Mouse (Mus musculus): ENCODE data around the gene Ddb1. TPM values are rescaled to one million over a fixed set of nuclear protein-coding genes. Genes with fewer than 3 reads are reported as not detected.

Ddb1 gene
- polyA plus RNA-seq, 1 experiment from 2014 or later, result 463 TPM

DNA sequence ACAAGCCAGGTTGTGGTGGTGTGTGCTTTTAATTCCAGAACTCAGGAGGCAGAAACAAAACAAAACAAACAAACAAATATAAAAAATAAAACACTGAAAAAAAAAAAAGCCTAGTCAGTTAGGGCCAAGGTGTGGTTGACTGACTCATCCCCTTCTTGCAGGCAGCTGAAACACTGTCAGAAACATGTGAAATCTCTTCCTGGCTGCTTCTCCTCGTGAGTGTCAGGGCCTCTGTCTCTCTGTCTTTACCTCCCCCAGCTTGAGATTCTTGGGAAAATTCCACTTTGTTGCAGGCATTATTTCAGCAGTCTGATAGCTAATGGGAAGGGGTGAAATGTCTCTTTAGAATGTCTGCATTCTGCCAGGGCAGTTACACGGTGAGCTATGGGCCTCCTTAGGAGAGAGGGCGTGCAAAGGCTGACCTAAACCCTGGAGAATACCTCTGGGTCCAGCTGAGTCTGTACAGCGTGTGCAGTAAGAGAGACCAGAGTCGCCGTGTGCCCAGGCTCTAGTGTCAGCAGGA, 2.8 kb upstream of the Ddb1 start:
- H3K9me3 ChIP-seq (replicated peaks), result no peaks in the 10 kb centered on the region
- no peaks in the 10 kb centered on the region for H3K27me3 ChIP-seq (ENCODE audit: low read depth, poor library complexity, severe bottlenecking)
- H3K4me1 ChIP-seq, result peaks cover 43% of the 10 kb centered on the region
- H3K36me3 ChIP-seq, result peaks cover 37% of the 10 kb centered on the region
- peak overlapping the region; percentile 95 for H3K27ac ChIP-seq (replicated peaks)
- WGBS, result 11% methylated on average over 6 of the region's 6 CpGs
- no peak for DNase-seq (ENCODE audit: low spot score)
- peak overlapping the region; percentile 51 for H3K4me3 ChIP-seq

DNA sequence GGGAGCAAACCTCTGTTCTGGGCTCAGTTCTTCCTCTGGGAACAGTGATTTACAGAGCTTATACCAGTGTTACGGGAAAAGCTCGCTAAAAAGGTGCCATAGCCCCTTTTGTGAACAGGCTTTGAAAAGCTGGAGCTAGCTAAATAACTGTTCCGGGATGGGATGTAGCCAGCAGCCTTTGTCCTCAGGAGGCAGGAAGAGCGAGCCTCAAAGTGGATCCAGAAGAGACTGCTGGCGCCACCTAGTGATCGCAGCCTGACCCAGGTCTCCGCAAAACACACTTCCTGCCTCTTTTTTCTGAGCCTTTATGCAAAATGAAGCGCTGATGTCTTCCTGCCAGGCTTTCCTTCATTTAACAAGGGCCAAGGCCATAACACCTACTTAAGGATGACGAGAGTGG, 2.3 kb upstream of the Ddb1 start:
- Histone ChIP-seq H3K4me1 (peaks cover 45% of the 10 kb centered on the region), H3K27me3 (ENCODE audit: low read depth, poor library complexity, severe bottlenecking) (no peaks in the 10 kb centered on the region), H3K27ac (replicated peaks) (peak overlapping the region; percentile 95), H3K9me3 (replicated peaks) (no peaks in the 10 kb centered on the region), H3K4me3 (peak overlapping the region; percentile 51), H3K36me3 (peaks cover 38% of the 10 kb centered on the region)
- WGBS, result 6% methylated on average over 9 of the region's 9 CpGs
- peak; percentile 90 for DNase-seq (ENCODE audit: low spot score)

DNA sequence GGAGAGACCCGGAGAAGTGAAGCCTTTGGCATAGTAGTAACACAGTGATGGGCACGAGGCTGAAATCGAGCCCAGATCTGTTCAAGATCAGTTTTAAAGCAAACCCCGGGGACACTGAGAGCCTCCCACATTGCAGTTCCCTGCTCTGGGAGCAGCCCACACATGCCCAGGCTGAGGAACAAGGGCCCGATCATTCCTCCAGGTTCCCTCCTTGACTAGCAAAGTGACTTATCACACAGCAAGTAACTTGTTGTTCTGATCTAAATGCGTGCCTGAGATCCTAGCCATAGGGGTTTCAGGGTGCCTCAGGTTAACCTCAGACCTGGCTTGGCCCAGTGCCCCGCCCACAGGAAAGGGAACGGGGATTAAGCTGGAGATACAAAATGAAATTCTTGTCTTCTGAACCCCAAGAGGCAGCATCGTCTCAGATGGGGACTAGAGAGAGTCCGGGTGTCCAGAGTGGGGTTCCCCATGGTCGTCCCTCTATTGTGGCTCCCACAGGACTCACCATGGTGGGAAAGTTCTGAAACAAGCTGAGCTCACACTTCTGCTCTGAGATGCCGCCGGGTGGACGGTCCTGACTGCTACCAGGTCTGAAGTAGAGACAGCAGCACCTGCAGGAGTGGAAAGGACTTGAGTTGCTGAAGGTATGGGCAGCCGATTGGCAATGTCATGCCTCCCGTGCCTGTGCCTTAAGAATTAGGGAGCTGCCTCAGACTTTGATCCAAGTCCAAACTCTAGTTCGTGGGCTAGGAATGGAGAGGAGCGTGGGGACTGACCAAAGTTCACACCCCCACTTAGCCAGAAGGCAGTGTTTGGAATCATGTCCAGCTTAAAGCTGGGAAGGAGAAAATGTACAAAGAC, 1.2 kb upstream of the Ddb1 start:
- H3K27me3 ChIP-seq (ENCODE audit: low read depth, poor library complexity, severe bottlenecking), result no peaks in the 10 kb centered on the region
- WGBS, result 87% methylated on average over 18 of the region's 18 CpGs
- H3K9me3 ChIP-seq (replicated peaks), result no peaks in the 10 kb centered on the region
- H3K27ac ChIP-seq (replicated peaks), result peak overlapping the region; percentile 95
- no peak for DNase-seq (ENCODE audit: low spot score)
- H3K4me3 ChIP-seq, result peak overlapping the region; percentile 82; the same call in 1 of the 2 replicates
- H3K4me1 ChIP-seq, result peaks cover 45% of the 10 kb centered on the region
- H3K36me3 ChIP-seq, result peaks cover 39% of the 10 kb centered on the region

DNA sequence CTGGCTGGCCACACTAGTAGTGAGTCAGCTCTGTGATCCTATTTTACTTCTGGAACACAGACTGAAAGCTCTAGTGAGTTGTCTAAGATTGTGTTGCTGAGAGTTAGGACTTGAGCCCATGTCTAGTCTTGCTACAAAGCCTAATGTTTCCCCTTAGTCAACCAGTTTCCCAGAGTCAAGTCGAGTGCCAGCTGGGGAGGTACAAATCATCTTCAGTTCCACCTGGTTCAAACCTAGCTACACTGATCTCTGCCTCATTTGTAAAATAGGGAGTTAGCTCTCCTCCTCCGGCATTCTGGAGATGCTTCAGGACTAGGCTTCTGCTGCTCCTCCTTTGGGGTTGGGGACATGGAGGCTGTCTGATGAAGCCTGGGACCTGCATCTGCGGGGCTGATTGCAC, 593 bp upstream of the Ddb1 start:
- peaks cover 45% of the 10 kb centered on the region for H3K4me1 ChIP-seq
- peak overlapping the region; percentile 82 for H3K4me3 ChIP-seq
- no peaks in the 10 kb centered on the region for H3K9me3 ChIP-seq (replicated peaks)
- H3K27me3 ChIP-seq (ENCODE audit: low read depth, poor library complexity, severe bottlenecking), result no peaks in the 10 kb centered on the region
- peak overlapping the region; percentile 95 for H3K27ac ChIP-seq (replicated peaks)
- 62% methylated on average over 3 of the region's 3 CpGs for WGBS
- DNase-seq (ENCODE audit: low spot score), result no peak
- peaks cover 39% of the 10 kb centered on the region for H3K36me3 ChIP-seq

DNA sequence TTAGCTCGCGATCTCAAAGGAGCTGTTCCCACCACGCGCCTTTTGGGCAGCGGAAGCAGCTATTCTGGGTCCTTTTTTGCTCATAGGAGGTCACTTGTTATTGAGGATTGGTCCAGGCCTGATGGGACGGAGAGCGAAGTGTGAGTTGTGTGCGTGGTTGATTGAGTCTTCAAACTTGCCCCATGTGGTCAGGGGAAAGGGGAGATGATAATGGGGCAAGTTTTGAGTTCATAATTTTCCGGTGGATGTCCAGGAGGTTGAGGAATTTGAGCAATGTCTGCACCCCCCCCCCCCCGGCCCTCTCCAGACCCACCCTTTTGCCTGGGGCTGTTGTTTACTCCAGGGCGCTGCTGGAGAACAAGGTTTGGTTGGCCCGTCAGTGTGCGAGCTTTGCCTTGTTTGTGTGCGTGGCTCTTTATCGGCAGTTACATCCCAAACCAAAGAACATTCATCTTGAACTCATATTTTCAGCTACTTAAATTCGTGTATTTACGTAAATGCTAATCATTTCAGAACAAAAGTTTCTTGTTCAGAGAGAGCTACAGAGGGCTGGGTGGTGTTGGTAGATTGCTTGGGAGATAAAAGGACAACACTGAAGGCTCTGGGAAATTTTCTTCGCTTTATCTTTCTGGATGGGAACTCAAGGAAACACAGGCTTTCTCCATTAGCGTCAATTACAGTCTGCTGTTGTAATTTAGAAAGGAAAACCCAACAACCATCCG, 935 bp downstream of the Ddb1 start:
- Histone ChIP-seq H3K9me3 (replicated peaks) (no peaks in the 10 kb centered on the region), H3K4me1 (peaks cover 45% of the 10 kb centered on the region), H3K36me3 (peaks cover 43% of the 10 kb centered on the region), H3K27me3 (ENCODE audit: low read depth, poor library complexity, severe bottlenecking) (no peaks in the 10 kb centered on the region), H3K27ac (replicated peaks) (peak overlapping the region; percentile 95), H3K4me3 (peak overlapping the region; percentile 82)
- WGBS, result 9% methylated on average over 20 of the region's 20 CpGs
- no peak for DNase-seq (ENCODE audit: low spot score)

DNA sequence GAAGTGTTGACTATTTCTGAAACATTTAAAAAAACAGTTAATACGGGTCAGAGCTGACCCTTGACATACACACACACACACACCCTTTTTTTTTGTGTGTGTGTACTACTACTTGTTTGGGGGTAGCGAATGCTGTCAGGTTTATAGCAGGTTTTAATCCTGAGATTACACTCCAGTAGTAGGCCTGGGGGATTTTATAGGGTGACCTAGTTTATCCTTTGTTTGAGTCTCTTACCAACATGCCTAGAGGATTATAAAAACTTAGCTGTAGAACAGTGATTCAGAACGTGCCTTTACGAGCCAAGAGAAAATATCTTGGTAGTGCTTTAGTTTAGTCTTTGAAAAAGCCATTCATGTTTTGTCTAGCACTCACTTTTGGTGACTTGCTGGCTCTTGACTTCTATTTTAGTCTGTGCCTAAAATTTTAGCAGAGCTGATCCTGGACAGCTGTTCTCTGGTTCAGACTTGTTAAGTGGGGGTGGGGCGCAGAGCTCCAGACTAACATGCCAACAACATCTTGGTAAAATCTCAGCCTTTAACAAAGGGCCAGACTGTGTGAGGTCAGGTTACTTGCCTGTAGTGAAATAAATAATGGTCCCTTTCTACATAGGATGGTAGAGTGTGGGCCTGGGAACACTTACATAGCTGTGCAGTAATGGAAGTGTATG, 3.6 kb downstream of the Ddb1 start:
- H3K36me3 ChIP-seq, result peaks cover 70% of the 10 kb centered on the region
- no peak overlapping the region for H3K27ac ChIP-seq (replicated peaks)
- no peak for DNase-seq (ENCODE audit: low spot score)
- no peaks in the 10 kb centered on the region for H3K9me3 ChIP-seq (replicated peaks)
- no peaks in the 10 kb centered on the region for H3K27me3 ChIP-seq (ENCODE audit: low read depth, poor library complexity, severe bottlenecking)
- WGBS, result 91% methylated on average over 5 of the region's 5 CpGs
- H3K4me3 ChIP-seq, result no peak overlapping the region
- peaks cover 27% of the 10 kb centered on the region for H3K4me1 ChIP-seq

DNA sequence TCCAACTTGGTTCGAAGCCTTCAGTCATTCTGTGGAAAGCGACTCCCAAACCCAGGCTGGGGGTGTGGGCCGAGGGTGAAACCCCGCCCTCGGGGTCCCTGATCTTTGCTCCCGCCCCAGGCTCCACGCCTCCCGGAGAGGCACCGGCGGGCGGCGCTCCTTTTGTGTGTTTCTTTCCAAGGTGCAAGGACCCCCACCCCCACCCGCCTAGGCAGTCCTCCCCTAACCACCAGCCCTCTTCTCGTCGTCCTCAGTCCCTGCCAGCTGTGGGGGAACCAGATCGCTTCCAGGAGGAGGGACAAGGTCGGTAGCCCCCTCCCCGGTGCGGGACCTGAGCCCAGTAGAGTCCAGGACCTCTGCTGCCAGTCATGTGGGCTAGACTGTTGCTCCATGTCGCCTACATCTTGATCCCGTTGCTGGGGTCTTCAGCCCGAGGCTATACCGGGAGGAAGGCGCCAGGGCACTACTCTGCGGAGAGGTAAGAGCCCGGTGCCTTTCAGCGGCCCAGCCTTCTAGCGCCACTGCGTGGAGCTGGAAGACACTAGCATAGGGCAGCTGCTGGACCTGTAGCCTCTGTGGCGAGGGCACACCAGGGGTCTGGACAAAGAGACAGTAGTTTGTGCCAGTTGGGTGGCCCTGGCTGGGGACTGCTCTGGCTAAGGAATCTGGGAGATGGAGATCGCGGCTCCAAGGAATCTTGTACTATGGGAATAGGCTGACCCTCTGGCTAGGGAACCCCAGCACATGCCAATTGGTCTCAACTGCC, 29.2 kb downstream of the Ddb1 start, which contains the start of gene Vwce:
Gene Vwce (plus strand): TSS at position 108 of the 766 bp plus-strand sequence.
- peak within 1 kb of the TSS; percentile 82 for H3K27ac ChIP-seq (replicated peaks)
- H3K36me3 ChIP-seq, result peaks cover 31% of the 10 kb centered on the region
- H3K9me3 ChIP-seq (replicated peaks), result no peaks in the 10 kb centered on the region
- H3K27me3 ChIP-seq (ENCODE audit: low read depth, poor library complexity, severe bottlenecking), result peaks cover 31% of the 10 kb centered on the region
- H3K4me1 ChIP-seq, result peaks cover 18% of the 10 kb centered on the region
- H3K4me3 ChIP-seq, result peak within 1 kb of the TSS; percentile 61
- 2% methylated on average over 32 of the region's 32 CpGs for WGBS
- DNase-seq (ENCODE audit: low spot score), result peak; percentile 69

DNA sequence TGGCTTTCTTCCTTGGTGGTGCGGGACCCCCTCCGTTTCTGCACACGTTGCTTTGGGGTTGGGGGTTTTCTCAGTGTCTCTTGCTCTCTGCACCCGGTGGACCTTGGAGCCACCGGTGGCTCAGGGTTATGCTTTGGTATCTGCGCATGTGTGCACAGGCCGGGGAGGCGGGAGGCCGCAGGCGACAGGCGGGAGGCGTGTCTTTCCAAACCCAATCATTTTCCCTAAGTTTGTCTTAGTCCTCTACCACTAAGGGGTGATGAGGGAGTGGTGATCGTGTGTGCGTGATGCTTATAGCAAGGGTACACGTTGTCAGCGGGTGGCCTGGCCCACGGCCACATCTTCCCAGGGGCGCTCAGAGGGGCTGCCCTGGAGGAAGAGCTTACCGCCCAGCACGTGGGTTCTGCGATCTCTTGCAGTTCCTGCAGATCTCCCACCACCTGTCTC, 29.8 kb downstream of the Ddb1 start:
- peaks cover 18% of the 10 kb centered on the region for H3K4me1 ChIP-seq
- no peaks in the 10 kb centered on the region for H3K9me3 ChIP-seq (replicated peaks)
- 3% methylated on average over 21 of the region's 21 CpGs for WGBS
- peak; percentile 62 for DNase-seq (ENCODE audit: low spot score)
- peak overlapping the region; percentile 82 for H3K27ac ChIP-seq (replicated peaks)
- H3K27me3 ChIP-seq (ENCODE audit: low read depth, poor library complexity, severe bottlenecking), result peaks cover 31% of the 10 kb centered on the region
- peaks cover 25% of the 10 kb centered on the region for H3K36me3 ChIP-seq
- peak overlapping the region; percentile 61 for H3K4me3 ChIP-seq

DNA sequence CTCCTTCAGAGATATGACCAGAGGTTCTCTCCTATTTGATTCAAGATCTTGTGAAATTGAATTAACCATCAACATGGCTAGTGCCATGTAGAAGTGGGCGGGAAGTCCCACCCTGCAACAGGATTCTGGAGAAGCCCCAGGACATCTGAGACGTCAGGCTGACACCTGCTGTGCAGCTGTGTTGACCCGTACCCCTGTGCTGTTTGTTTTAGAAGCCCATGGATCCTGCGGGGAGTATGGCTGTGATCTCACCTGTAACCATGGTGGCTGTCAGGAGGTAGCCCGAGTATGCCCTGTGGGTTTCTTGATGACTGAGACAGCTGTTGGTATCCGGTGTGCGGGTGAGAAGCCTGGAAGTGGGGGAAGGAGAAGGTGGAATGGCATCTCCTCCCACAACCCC, 32.7 kb downstream of the Ddb1 start:
- Histone ChIP-seq H3K9me3 (replicated peaks) (no peaks in the 10 kb centered on the region), H3K36me3 (no peaks in the 10 kb centered on the region), H3K27ac (replicated peaks) (no peak overlapping the region), H3K4me1 (peaks cover 18% of the 10 kb centered on the region), H3K27me3 (ENCODE audit: low read depth, poor library complexity, severe bottlenecking) (peaks cover 29% of the 10 kb centered on the region), H3K4me3 (no peak overlapping the region)
- WGBS, result 68% methylated on average over 7 of the region's 7 CpGs
- DNase-seq (ENCODE audit: low spot score), result no peak

DNA sequence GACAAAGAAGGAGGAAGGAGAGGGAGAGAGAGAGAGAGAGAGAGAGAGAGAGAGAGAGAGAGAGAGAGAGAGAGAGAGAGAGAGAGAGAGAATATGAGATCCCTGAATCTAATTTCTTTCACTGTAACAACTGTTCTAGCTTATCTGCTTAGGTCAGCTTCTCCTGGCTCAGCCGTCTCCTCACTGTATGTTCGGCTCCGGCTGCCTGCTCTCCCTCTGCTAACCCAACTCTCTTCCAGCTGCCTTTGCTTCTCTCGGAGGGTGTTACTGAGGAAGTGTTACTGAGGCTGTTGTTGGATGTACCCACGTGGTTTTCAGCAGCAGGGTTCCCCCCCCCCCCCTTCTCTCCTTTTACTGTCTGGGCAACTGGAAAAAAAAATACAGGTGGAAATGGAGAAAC, 35.0 kb downstream of the Ddb1 start:
- Histone ChIP-seq H3K4me3 (no peak overlapping the region), H3K27ac (replicated peaks) (no peak overlapping the region), H3K36me3 (no peaks in the 10 kb centered on the region), H3K27me3 (ENCODE audit: low read depth, poor library complexity, severe bottlenecking) (peaks cover 12% of the 10 kb centered on the region), H3K4me1 (peaks cover 3% of the 10 kb centered on the region), H3K9me3 (replicated peaks) (no peaks in the 10 kb centered on the region)
- WGBS, result 29% methylated on average over 5 of the region's 5 CpGs
- no peak for DNase-seq (ENCODE audit: low spot score)

DNA sequence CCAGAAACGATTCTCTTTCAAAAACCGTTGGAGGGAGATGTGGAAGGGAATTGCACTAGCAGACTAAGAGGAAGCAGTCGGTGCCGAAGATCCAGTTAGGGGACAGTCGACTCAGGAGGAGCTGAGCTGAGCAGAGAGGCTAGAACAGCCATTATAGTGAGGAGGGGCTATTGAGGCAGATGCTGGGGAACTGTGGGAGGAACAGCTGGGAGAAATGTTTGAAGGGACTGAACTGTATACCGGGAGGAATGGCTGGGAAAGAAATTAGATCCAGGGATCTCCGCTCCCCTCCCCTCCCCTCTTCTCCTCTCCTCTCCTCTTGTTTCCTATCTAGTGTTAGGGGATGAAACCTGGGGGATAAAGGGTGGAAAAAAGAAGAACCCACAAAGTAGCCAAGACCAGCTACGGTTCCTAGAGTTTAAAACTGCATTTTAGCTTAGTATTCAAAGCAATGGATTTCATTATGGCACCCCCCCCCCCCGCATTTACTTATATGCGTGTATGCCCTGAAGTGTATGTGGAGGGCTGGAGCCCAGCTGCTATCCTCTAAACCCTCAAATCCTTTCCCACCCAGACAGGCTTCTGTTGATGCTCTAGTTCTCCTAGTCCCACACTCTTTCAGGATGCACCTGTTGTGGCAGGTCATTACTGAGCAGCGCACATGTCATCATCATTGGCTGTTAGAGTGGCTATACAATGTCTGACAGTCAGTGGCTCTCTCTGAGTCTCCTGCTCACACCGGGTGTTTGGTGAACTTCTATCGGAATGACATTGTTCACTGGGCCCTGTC, 35.7 kb downstream of the Ddb1 start:
- H3K4me1 ChIP-seq, result no peaks in the 10 kb centered on the region
- H3K9me3 ChIP-seq (replicated peaks), result no peaks in the 10 kb centered on the region
- H3K4me3 ChIP-seq, result no peak overlapping the region
- no peaks in the 10 kb centered on the region for H3K36me3 ChIP-seq
- WGBS, result 58% methylated on average over 13 of the region's 13 CpGs
- H3K27me3 ChIP-seq (ENCODE audit: low read depth, poor library complexity, severe bottlenecking), result peaks cover 5% of the 10 kb centered on the region
- DNase-seq (ENCODE audit: low spot score), result no peak
- no peak overlapping the region for H3K27ac ChIP-seq (replicated peaks)
